Mouse (Mus musculus) hindbrain, embryonic 12.5 days (tissue): ENCODE measurements around the gene Coq5. TPM values are rescaled to one million over a fixed set of nuclear protein-coding genes. Genes with fewer than 3 reads are reported as not detected.
A peak's percentile ranks its signal among the peaks of the same experiment; 100 is the strongest.

Experiments
- ATAC-seq: fragments of 200-750 bp; cut with Nextera tagmentation; 2 replicates; pipeline ENCODE4 v1.8.0; 2017; ENCODE audit warnings: moderate TSS enrichment; ENCODE audit not compliant: low FRiP score
- H3K27ac ChIP-seq: fragments of 300-500 bp; sonication (generic); 2 replicates; pipeline ENCODE4 v1.5.1; 2016; ENCODE audit warnings: mild to moderate bottlenecking
- H3K27me3 ChIP-seq: fragments of 300-500 bp; sonication (generic); 2 replicates; pipeline ENCODE4 v1.6.1; 2016; ENCODE audit warnings: mild to moderate bottlenecking
- H3K36me3 ChIP-seq: fragments of 300-500 bp; sonication (generic); 2 replicates; pipeline ENCODE4 v1.6.1; 2016; ENCODE audit warnings: mild to moderate bottlenecking
- H3K4me1 ChIP-seq: fragments of 300-500 bp; sonication (generic); 2 replicates; pipeline ENCODE4 v1.6.1; 2016
- H3K4me2 ChIP-seq: fragments of 300-500 bp; sonication (generic); replicated peaks from 2 replicates; pipeline ENCODE4 v1.6.1; 2016; ENCODE audit warnings: mild to moderate bottlenecking
- H3K4me3 ChIP-seq: fragments of 300-500 bp; sonication (generic); 2 replicates; pipeline ENCODE4 v1.5.1; 2016; ENCODE audit warnings: mild to moderate bottlenecking
- H3K9ac ChIP-seq: fragments of 300-500 bp; sonication (generic); 2 replicates; pipeline ENCODE4 v1.6.1; 2016; ENCODE audit warnings: mild to moderate bottlenecking, moderate library complexity
- H3K9me3 ChIP-seq: fragments of 300-500 bp; sonication (generic); replicated peaks from 2 replicates; pipeline ENCODE4 v1.6.1; 2016; ENCODE audit warnings: mild to moderate bottlenecking
- WGBS: fragments of 180-500 bp; shearing (Covaris S2); methylation state at CpG from one replicate; pipeline ENCODE4 v1.1.7; 2016; 5-methylcytosine and 5-hydroxymethylcytosine counted together
- polyA plus RNA-seq: library from polyadenylated mRNA; unstranded; fragments of >200 nt; fragmentation: Nextera tagmentation; extraction: Ambion mirVana; gene quantifications from 2 replicates; pipeline ENCODE4 v1.2.1, GENCODE M21; 2016

The Coq5 gene
- polyA plus RNA-seq, 1 experiment from 2014 or later: 51.3 TPM

- Histone ChIP-seq H3K4me1 (peaks cover 33% of the 10 kb centered on the region), H3K27me3 (no peaks in the 10 kb centered on the region), H3K4me2 (peak overlapping the region; percentile 91), H3K9me3 (no peaks in the 10 kb centered on the region), H3K4me3 (peak overlapping the region; percentile 100), H3K36me3 (peaks cover 9% of the 10 kb centered on the region), H3K27ac (peak overlapping the region; percentile 87), H3K9ac (peak overlapping the region; percentile 99)
- ATAC-seq: peak; percentile 63; the same call in 1 of the 2 replicates
- under 1% methylated on average over 75 of the region's 77 CpGs for WGBS
Observed at GRCm38 (mm10) chr5:115271931-115272811, 7.3 kb upstream of the Coq5 start.

GRCm38 (mm10) chr5:115272812-115273548, 6.5 kb upstream of the Coq5 start, which contains the start of gene Rnf10:
TSS of gene Rnf10 (minus strand) at chr5:115272898.
- Histone ChIP-seq H3K4me3 (peak within 1 kb of the TSS; percentile 100), H3K36me3 (peaks cover 9% of the 10 kb centered on the region), H3K4me2 (peak within 1 kb of the TSS; percentile 91), H3K9me3 (no peaks in the 10 kb centered on the region), H3K9ac (peak within 1 kb of the TSS; percentile 99), H3K27me3 (no peaks in the 10 kb centered on the region), H3K4me1 (peaks cover 33% of the 10 kb centered on the region), H3K27ac (peak within 1 kb of the TSS; percentile 87)
- 14% methylated on average over 26 of the region's 26 CpGs for WGBS
- ATAC-seq: peak; percentile 91

GRCm38 (mm10) chr5:115273549-115274135, 5.8 kb upstream of the Coq5 start:
- H3K27me3 ChIP-seq: no peaks in the 10 kb centered on the region
- H3K9ac ChIP-seq: no peak overlapping the region
- H3K4me1 ChIP-seq: peaks cover 33% of the 10 kb centered on the region
- 77% methylated on average over 6 of the region's 6 CpGs for WGBS
- H3K4me3 ChIP-seq: peak overlapping the region; percentile 100; the same call in 1 of the 2 replicates
- no peaks in the 10 kb centered on the region for H3K9me3 ChIP-seq
- H3K27ac ChIP-seq: peak overlapping the region; percentile 71
- peak overlapping the region; percentile 91 for H3K4me2 ChIP-seq
- no peak for ATAC-seq
- H3K36me3 ChIP-seq: peaks cover 9% of the 10 kb centered on the region

GRCm38 (mm10) chr5:115274353-115274752, 5.1 kb upstream of the Coq5 start:
- no peak overlapping the region for H3K27ac ChIP-seq
- WGBS: 74% methylated on average over 1 of the region's 1 CpGs
- peaks cover 29% of the 10 kb centered on the region for H3K4me1 ChIP-seq
- ATAC-seq: no peak
- H3K27me3 ChIP-seq: no peaks in the 10 kb centered on the region
- H3K4me3 ChIP-seq: no peak overlapping the region
- H3K36me3 ChIP-seq: peaks cover 3% of the 10 kb centered on the region
- H3K4me2 ChIP-seq: no peak overlapping the region
- H3K9ac ChIP-seq: no peak overlapping the region
- H3K9me3 ChIP-seq: no peaks in the 10 kb centered on the region

- Histone ChIP-seq H3K4me1 (peaks cover 25% of the 10 kb centered on the region), H3K36me3 (no peaks in the 10 kb centered on the region), H3K4me3 (no peak overlapping the region), H3K27ac (no peak overlapping the region), H3K9ac (no peak overlapping the region), H3K4me2 (no peak overlapping the region), H3K27me3 (no peaks in the 10 kb centered on the region), H3K9me3 (no peaks in the 10 kb centered on the region)
- ATAC-seq: no peak
- 88% methylated on average over 1 of the region's 1 CpGs for whole genome bisulfite sequencing
Observed at GRCm38 (mm10) chr5:115274771-115275170, 4.7 kb upstream of the Coq5 start.

GRCm38 (mm10) chr5:115275998-115276397, 3.5 kb upstream of the Coq5 start:
- no peaks in the 10 kb centered on the region for H3K9me3 ChIP-seq
- no peak overlapping the region for H3K4me3 ChIP-seq
- peaks cover 18% of the 10 kb centered on the region for H3K4me1 ChIP-seq
- H3K4me2 ChIP-seq: no peak overlapping the region
- H3K9ac ChIP-seq: no peak overlapping the region
- 30% methylated on average over 14 of the region's 14 CpGs for WGBS
- H3K36me3 ChIP-seq: no peaks in the 10 kb centered on the region
- ATAC-seq: no peak
- no peaks in the 10 kb centered on the region for H3K27me3 ChIP-seq
- no peak overlapping the region for H3K27ac ChIP-seq

- WGBS: 75% methylated on average over 1 of the region's 1 CpGs
- Histone ChIP-seq H3K27me3 (no peaks in the 10 kb centered on the region), H3K27ac (no peak overlapping the region), H3K4me2 (no peak overlapping the region), H3K4me1 (peaks cover 11% of the 10 kb centered on the region), H3K9me3 (no peaks in the 10 kb centered on the region), H3K4me3 (no peak overlapping the region), H3K36me3 (no peaks in the 10 kb centered on the region), H3K9ac (no peak overlapping the region)
- no peak for ATAC-seq
Observed at GRCm38 (mm10) chr5:115278053-115278452, 1.4 kb upstream of the Coq5 start.

- no peak; the same call in 1 of the 2 replicates for ATAC-seq
- Histone ChIP-seq H3K4me1 (peaks cover 6% of the 10 kb centered on the region), H3K36me3 (peaks cover 7% of the 10 kb centered on the region), H3K4me3 (no peak overlapping the region), H3K4me2 (no peak overlapping the region), H3K9me3 (no peaks in the 10 kb centered on the region), H3K27ac (no peak overlapping the region), H3K27me3 (no peaks in the 10 kb centered on the region), H3K9ac (no peak overlapping the region)
- WGBS: 73% methylated on average over 2 of the region's 2 CpGs
Observed at GRCm38 (mm10) chr5:115278785-115279184, 681 bp upstream of the Coq5 start.

GRCm38 (mm10) chr5:115280050-115280687, 703 bp downstream of the Coq5 start:
- H3K9ac ChIP-seq: peak overlapping the region; percentile 89
- H3K4me3 ChIP-seq: peak overlapping the region; percentile 93
- H3K4me1 ChIP-seq: peaks cover 6% of the 10 kb centered on the region
- 11% methylated on average over 17 of the region's 17 CpGs for WGBS
- H3K4me2 ChIP-seq: peak overlapping the region; percentile 98
- H3K27me3 ChIP-seq: no peaks in the 10 kb centered on the region
- H3K27ac ChIP-seq: peak overlapping the region; percentile 55
- H3K36me3 ChIP-seq: peaks cover 20% of the 10 kb centered on the region
- no peaks in the 10 kb centered on the region for H3K9me3 ChIP-seq
- no peak for ATAC-seq

- peaks cover 46% of the 10 kb centered on the region for H3K36me3 ChIP-seq
- peaks cover 6% of the 10 kb centered on the region for H3K4me1 ChIP-seq
- no peak overlapping the region for H3K9ac ChIP-seq
- no peaks in the 10 kb centered on the region for H3K27me3 ChIP-seq
- H3K4me2 ChIP-seq: no peak overlapping the region
- ATAC-seq: no peak
- H3K9me3 ChIP-seq: no peaks in the 10 kb centered on the region
- no peak overlapping the region for H3K4me3 ChIP-seq
- 96% methylated on average over 3 of the region's 3 CpGs for whole genome bisulfite sequencing
- H3K27ac ChIP-seq: no peak overlapping the region
Observed at GRCm38 (mm10) chr5:115284735-115285134, 5.3 kb downstream of the Coq5 start.

GRCm38 (mm10) chr5:115294173-115294572, 14.7 kb downstream of the Coq5 start:
- Histone ChIP-seq H3K36me3 (peaks cover 79% of the 10 kb centered on the region), H3K4me2 (no peak overlapping the region), H3K4me1 (peaks cover 13% of the 10 kb centered on the region), H3K9ac (no peak overlapping the region), H3K4me3 (no peak overlapping the region), H3K9me3 (no peaks in the 10 kb centered on the region), H3K27me3 (no peaks in the 10 kb centered on the region), H3K27ac (no peak overlapping the region)
- no peak for ATAC-seq
- WGBS: 91% methylated on average over 8 of the region's 8 CpGs

- H3K4me2 ChIP-seq: no peak overlapping the region
- H3K36me3 ChIP-seq: peaks cover 61% of the 10 kb centered on the region
- H3K27ac ChIP-seq: no peak overlapping the region
- H3K9me3 ChIP-seq: no peaks in the 10 kb centered on the region
- no peaks in the 10 kb centered on the region for H3K27me3 ChIP-seq
- WGBS: 89% methylated on average over 10 of the region's 10 CpGs
- ATAC-seq: no peak
- H3K4me3 ChIP-seq: no peak overlapping the region
- peaks cover 20% of the 10 kb centered on the region for H3K4me1 ChIP-seq
- H3K9ac ChIP-seq: no peak overlapping the region
Observed at GRCm38 (mm10) chr5:115296347-115296746, 16.9 kb downstream of the Coq5 start.
